Mouse (Mus musculus) liver, postnatal 0 days (tissue): Measurements from ENCODE around the gene Fbxw7. TPM values are rescaled to one million over a fixed set of nuclear protein-coding genes. Genes with fewer than 3 reads are reported as not detected.

Source experiments
- ATAC-seq: fragments of 200-750 bp; cut with Nextera tagmentation; 2 replicates; pipeline ENCODE4 v1.8.0; 2017; ENCODE audit warnings: mild to moderate bottlenecking, moderate library complexity
- DNase-seq: peaks from one replicate; pipeline ENCODE4 v3.0.0-alpha.2; 2016
- H3K27ac ChIP-seq: fragments of 300-500 bp; sonication (generic); 2 replicates; pipeline ENCODE4 v1.5.1; 2014; ENCODE audit warnings: antibody characterized with exemption, moderate library complexity, mild to moderate bottlenecking, low read depth
- H3K27me3 ChIP-seq: fragments of 300-500 bp; sonication (generic); 2 replicates; pipeline ENCODE4 v1.6.1; 2014; ENCODE audit warnings: low read length, control low read depth, mixed read lengths; ENCODE audit not compliant: insufficient read depth
- H3K36me3 ChIP-seq: fragments of 300-500 bp; sonication (generic); replicated peaks from 2 replicates; pipeline ENCODE4 v1.6.1; 2014; ENCODE audit warnings: mild to moderate bottlenecking, control low read depth, low read length, moderate library complexity, mixed read lengths; ENCODE audit not compliant: insufficient read depth
- H3K4me1 ChIP-seq: fragments of 300-500 bp; sonication (generic); 2 replicates; pipeline ENCODE4 v1.6.1; 2014; ENCODE audit warnings: antibody characterized with exemption, mild to moderate bottlenecking, control low read depth; ENCODE audit not compliant: insufficient read depth
- H3K4me2 ChIP-seq: fragments of 300-500 bp; sonication (generic); 2 replicates; pipeline ENCODE4 v1.6.1; 2014; ENCODE audit warnings: low read depth, mild to moderate bottlenecking, low read length, moderate library complexity, mixed read lengths
- H3K4me3 ChIP-seq: fragments of 300-500 bp; sonication (generic); 2 replicates; pipeline ENCODE4 v1.5.1; 2014; ENCODE audit warnings: low read depth, low read length
- H3K9ac ChIP-seq: fragments of 300-500 bp; sonication (generic); replicated peaks from 2 replicates; pipeline ENCODE4 v1.6.1; 2014; ENCODE audit warnings: mild to moderate bottlenecking, moderate library complexity
- H3K9me3 ChIP-seq: fragments of 300-500 bp; sonication (generic); 2 replicates; pipeline ENCODE4 v1.6.1; 2016; ENCODE audit warnings: mild to moderate bottlenecking, control low read depth, low read length, mixed read lengths
- CTCF ChIP-seq: sonication (generic); IDR thresholded peaks from 2 replicates; pipeline ENCODE4 v1.5.1; 2016; ENCODE audit warnings: antibody characterized with exemption, low read depth
- EP300 ChIP-seq: IDR thresholded peaks from 2 replicates; pipeline ENCODE4 v1.6.1; 2016; ENCODE audit warnings: antibody characterized with exemption, low read depth, mild to moderate bottlenecking
- WGBS: fragments of 180-500 bp; shearing (Covaris S2); extraction: QIAGEN DNeasy Blood & Tissue Kit; methylation state at CpG from one replicate; pipeline ENCODE4 v1.1.7; 2014; ENCODE audit not compliant: insufficient replicate concordance; 5-methylcytosine and 5-hydroxymethylcytosine counted together
- polyA plus RNA-seq: library from polyadenylated mRNA; unstranded; fragments of >200 nt; fragmentation: Nextera tagmentation; extraction: Ambion mirVana; gene quantifications from 2 replicates; pipeline ENCODE4 v1.2.1, GENCODE M21; 2015

The Fbxw7 gene
- polyA plus RNA-seq, 1 experiment from 2014 or later, result 2.8 TPM

- Histone ChIP-seq H3K9me3 (no peaks in the 10 kb centered on the region), H3K4me1 (no peaks in the 10 kb centered on the region; the same call in 1 of the 2 replicates), H3K4me3 (no peak overlapping the region), H3K4me2 (no peak overlapping the region), H3K27ac (no peak overlapping the region), H3K27me3 (no peaks in the 10 kb centered on the region), H3K9ac (no peak overlapping the region), H3K36me3 (no peaks in the 10 kb centered on the region)
- WGBS, result 78% methylated on average over 7 of the region's 7 CpGs
- DNase-seq (no peak), ATAC-seq (no peak)
- TF ChIP-seq EP300, result no peak
- TF ChIP-seq CTCF, result no peak
Measured at GRCm38 (mm10) chr3:84952585-84953187, 137.6 kb downstream of the Fbxw7 start.

GRCm38 (mm10) chr3:84955011-84955775 is 140.1 kb downstream of the Fbxw7 start:
- Histone ChIP-seq H3K9ac (no peak overlapping the region), H3K4me1 (no peaks in the 10 kb centered on the region), H3K36me3 (no peaks in the 10 kb centered on the region), H3K4me2 (no peak overlapping the region), H3K27ac (no peak overlapping the region), H3K27me3 (no peaks in the 10 kb centered on the region), H3K9me3 (no peaks in the 10 kb centered on the region), H3K4me3 (no peak overlapping the region)
- ATAC-seq, result no peak
- WGBS, result 92% methylated on average over 8 of the region's 8 CpGs
- DNase-seq, result no peak
- no peak for TF ChIP-seq CTCF
- no peak for TF ChIP-seq EP300

- WGBS, result 75% methylated on average over 4 of the region's 4 CpGs
- ATAC-seq (no peak), DNase-seq (no peak)
- no peaks in the 10 kb centered on the region for H3K9me3 ChIP-seq
- no peaks in the 10 kb centered on the region for H3K27me3 ChIP-seq
- no peak overlapping the region for H3K4me2 ChIP-seq
- no peak overlapping the region for H3K4me3 ChIP-seq
- no peaks in the 10 kb centered on the region for H3K36me3 ChIP-seq
- TF ChIP-seq EP300, result no peak
- TF ChIP-seq CTCF, result no peak
- H3K4me1 ChIP-seq, result no peaks in the 10 kb centered on the region
- H3K27ac ChIP-seq, result no peak overlapping the region
- H3K9ac ChIP-seq, result no peak overlapping the region
Measured at GRCm38 (mm10) chr3:84955857-84956256, 140.8 kb downstream of the Fbxw7 start.

- no peak for ATAC-seq
- Histone ChIP-seq H3K9me3 (no peaks in the 10 kb centered on the region), H3K36me3 (peaks cover 4% of the 10 kb centered on the region; the same call in 1 of the 2 replicates), H3K4me3 (no peak overlapping the region), H3K9ac (no peak overlapping the region), H3K27ac (no peak overlapping the region), H3K27me3 (no peaks in the 10 kb centered on the region), H3K4me2 (no peak overlapping the region), H3K4me1 (no peaks in the 10 kb centered on the region)
- 85% methylated on average over 5 of the region's 5 CpGs for WGBS
- TF ChIP-seq EP300, result no peak
- TF ChIP-seq CTCF, result no peak
- DNase-seq, result no peak
Measured at GRCm38 (mm10) chr3:84965156-84965555, 150.1 kb downstream of the Fbxw7 start.

- no peak for DNase-seq
- H3K9me3 ChIP-seq, result no peaks in the 10 kb centered on the region
- H3K27me3 ChIP-seq, result no peaks in the 10 kb centered on the region
- ATAC-seq, result no peak
- H3K36me3 ChIP-seq, result peaks cover 16% of the 10 kb centered on the region; the same call in 1 of the 2 replicates
- no peak overlapping the region for H3K9ac ChIP-seq
- no peaks in the 10 kb centered on the region for H3K4me1 ChIP-seq
- TF ChIP-seq CTCF, result no peak
- no peak for TF ChIP-seq EP300
- WGBS, result 89% methylated on average over 4 of the region's 4 CpGs
- H3K4me3 ChIP-seq, result no peak overlapping the region
- no peak overlapping the region for H3K27ac ChIP-seq
- H3K4me2 ChIP-seq, result no peak overlapping the region
Measured at GRCm38 (mm10) chr3:84967364-84967763, 152.3 kb downstream of the Fbxw7 start.

- Histone ChIP-seq H3K4me2 (no peak overlapping the region), H3K4me1 (no peaks in the 10 kb centered on the region), H3K27ac (no peak overlapping the region), H3K4me3 (no peak overlapping the region), H3K36me3 (peaks cover 35% of the 10 kb centered on the region), H3K9ac (no peak overlapping the region), H3K9me3 (no peaks in the 10 kb centered on the region), H3K27me3 (no peaks in the 10 kb centered on the region)
- DNase-seq, result no peak
- TF ChIP-seq EP300 (no peak), CTCF (no peak)
- no peak for ATAC-seq
- 82% methylated on average over 5 of the region's 5 CpGs for WGBS
Measured at GRCm38 (mm10) chr3:84971561-84971960, 156.5 kb downstream of the Fbxw7 start.
